Mouse (Mus musculus) right cerebral cortex, adult 18-20 months (tissue): ENCODE measurements around the gene Prkab1.

Experiments
- DNase-seq: peaks from one replicate; pipeline ENCODE4 v3.0.0; 2022; ENCODE audit warnings: mixed read lengths

The Prkab1 gene

DNA sequence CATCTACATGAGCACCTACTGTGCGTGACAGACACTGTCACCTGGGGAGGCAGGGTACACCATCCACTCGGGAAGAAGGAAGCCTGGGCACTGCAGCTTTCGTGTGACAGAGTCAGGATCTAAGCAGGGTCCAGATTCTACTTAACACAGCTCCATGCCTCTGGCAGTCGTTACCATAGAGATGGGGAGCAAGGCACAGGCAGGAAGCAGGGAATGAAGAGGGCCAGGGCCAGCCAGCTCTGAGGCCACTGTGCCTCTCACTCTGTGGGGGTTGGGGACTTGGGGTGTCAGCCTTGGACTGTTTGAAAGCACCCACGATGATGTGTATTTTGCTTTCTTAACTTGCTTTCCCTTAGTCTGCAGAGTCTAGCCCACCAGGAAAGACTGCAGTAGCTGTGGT lies 46.1 kb downstream of the Prkab1 start:
- DNase-seq = no peak

DNA sequence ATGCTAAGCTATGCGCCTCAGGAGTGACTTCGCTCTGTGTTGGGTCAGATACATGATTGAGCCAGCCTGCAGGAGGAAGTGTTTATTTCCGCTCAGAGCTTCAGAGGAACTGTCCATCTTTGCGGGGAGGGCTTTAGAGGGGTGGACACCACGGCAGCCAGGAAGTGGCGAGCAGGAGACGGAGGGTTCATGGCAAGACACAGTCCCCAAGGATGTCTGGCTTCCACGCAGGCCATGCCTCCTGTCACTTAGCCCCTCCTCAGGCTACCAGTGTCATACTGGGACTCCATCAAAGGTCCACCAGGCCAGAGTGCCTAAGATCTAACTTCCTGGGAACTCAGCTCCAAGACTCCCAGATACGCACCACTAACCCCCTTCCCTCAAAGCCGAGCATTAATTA lies 46.6 kb downstream of the Prkab1 start:
- no peak for DNase-seq

DNA sequence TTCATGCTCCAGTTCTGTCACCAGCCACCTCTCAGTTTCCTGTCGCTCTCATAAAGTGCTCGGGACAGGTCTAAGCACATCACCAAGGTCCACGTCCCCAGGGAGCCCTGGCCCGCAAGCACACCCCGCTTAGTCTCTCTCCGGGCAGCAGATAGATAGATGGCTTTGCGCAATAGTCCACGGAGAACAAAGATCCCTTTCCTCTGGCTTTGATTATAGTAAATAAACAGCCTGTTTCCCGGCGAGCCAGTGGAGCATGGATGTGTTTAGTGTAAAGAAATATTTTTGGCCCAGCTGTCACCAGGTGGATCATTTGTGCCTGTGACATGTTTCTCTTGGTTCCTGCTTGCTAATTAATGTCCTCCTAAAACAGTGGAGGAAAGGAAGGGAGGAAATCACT lies 47.0 kb downstream of the Prkab1 start:
- DNase-seq = no peak

DNA sequence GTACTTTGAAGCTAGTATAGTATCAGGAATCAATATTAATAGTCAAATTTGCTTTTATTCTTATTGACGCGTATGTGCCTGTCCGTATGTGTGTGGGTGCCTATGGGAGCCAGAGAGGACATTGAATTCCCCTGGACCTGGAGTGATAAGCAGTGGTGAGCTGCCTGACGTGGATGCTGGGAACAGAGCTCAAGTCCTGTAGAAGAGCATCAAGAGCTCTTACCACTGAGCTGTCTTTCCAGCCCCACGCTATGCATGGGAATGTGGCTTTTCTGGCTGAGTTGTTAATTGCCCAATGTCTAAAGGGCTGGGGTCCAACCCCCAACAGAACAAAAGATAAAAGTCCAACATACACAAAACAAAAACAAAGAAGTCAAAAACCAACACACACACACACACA lies 47.9 kb downstream of the Prkab1 start:
- DNase-seq = no peak

DNA sequence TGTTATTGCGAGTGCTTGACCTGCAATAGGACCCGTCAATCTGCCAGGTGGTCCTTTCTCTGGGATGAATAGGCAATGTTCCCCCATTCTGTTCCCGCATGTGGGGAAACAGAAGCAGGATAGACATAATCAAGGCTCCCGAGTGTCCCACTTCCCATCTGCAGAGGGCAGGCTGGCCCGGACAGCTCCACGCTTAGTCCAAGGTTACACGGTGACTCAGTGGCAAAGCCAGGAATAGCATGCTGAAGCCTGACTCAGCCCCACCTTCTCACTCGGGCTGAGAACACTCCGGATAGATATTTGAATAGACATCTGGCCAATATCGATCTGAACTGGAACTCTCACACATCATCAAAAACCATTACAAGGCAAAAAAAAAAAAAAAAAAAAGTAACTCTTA lies 48.6 kb downstream of the Prkab1 start:
- peak; percentile 41 for DNase-seq

DNA sequence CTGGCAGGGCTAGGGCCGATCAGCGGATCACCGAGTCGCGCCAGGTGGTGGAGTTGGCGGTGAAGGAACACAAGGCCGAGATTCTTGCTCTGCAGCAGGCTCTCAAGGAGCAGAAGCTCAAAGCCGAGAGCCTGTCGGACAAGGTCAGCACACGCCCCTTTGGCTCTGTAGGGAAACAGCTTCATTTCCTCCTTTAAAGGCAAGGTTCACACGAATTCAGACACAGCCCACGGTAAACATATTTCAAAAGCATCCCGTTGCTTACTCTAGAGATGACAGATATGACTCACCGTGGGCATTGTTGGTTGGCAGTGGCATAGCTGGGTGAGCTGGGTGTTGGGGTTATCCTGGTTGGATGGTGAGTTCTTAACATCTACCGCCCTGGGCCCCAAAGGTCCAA lies 53.1 kb downstream of the Prkab1 start:
- DNase-seq = no peak
